Mouse (Mus musculus): ENCODE measurements around the gene Nxt2. TPM values are rescaled to one million over a fixed set of nuclear protein-coding genes. Genes with fewer than 3 reads are reported as not detected.

Gene Nxt2
- 12.2 and 16.9 TPM in 2 replicates for polyA plus RNA-seq (2015; fragmentation: Nextera tagmentation; extraction: Ambion mirVana)

DNA sequence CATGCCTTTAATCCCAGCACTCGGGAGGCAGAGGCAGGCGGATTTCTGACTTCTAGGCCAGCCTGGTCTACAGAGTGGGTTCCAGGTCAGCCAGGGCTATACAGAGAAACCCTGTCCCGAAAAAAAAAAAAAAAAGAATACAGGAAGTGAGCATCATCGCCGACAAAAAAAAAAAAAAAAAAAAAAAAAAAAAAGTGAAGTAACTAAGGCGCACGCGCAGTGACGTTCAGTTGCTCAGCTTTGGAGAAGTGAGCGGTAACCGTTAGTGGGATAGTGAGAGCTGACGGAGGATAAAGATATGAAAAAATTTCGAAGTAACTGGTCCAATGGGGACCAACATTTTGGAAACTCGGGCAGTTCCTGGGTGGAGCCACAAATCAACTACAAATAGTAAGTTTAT lies at the start of gene Nxt2:
Gene Nxt2 (plus strand): TSS at position 229 of the 400 bp plus-strand sequence.

DNA sequence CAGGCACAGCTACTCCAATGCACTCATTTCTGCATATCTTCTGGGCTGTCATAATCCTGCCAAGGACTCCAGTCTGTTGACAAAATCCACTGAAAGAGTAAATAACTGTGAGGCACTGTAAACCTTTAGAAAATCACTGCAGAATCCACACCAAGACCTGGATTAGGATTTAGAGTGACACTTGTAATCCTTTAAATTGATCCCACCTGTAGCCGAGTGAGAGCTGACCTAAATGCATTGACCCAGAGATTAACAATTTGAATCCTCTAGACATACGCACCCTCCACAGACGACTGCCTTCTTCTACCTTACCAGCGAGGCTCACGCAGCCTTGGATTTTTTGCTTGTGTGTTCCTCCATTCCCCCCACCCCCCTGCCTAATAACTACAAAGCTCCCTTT lies 29.7 kb upstream of the Nxt2 start, which contains the start of gene Gucy2f:
Gene Gucy2f (minus strand): TSS at position 101 of the 400 bp plus-strand sequence.

Other genes with a start within 250 kb of the Nxt2 start
- not detected in 2 replicates for gene Gucy2f, start 29.8 kb upstream of the Nxt2 start, polyA plus RNA-seq (2015; fragmentation: Nextera tagmentation; extraction: Ambion mirVana)
- gene Kcne1l, start 79.5 kb downstream of the Nxt2 start, polyA plus RNA-seq (2015; fragmentation: Nextera tagmentation; extraction: Ambion mirVana) = 5.6 and 8.4 TPM in 2 replicates
- gene Acsl4, start 163.8 kb downstream of the Nxt2 start, polyA plus RNA-seq (2015; fragmentation: Nextera tagmentation; extraction: Ambion mirVana) = 12.0 and 15.1 TPM in 2 replicates